Mouse (Mus musculus) G1E (cell line): ENCODE results near the gene Gm5796. TPM values are rescaled to one million over a fixed set of nuclear protein-coding genes. Genes with fewer than 3 reads are reported as not detected.
"Not testable (repeated sequence)": the region's sequence is repeated elsewhere in the genome, so short reads cannot be mapped to it uniquely, and the experiment has no call there.

Experiments used
- ATAC-seq: 2 replicates; pipeline ENCODE4 v1.8.0; 2016; ENCODE audit warnings: mild to moderate bottlenecking; ENCODE audit not compliant: insufficient number of reproducible peaks, poor library complexity, low FRiP score, severe bottlenecking; ENCODE audit errors: extremely low read depth
- DNase-seq: peaks from one replicate; pipeline ENCODE4 v3.0.0; 2012; ENCODE audit warnings: low spot score
- H3K27me3 ChIP-seq: 2 replicates; pipeline ENCODE4 v1.6.1; 2012; ENCODE audit warnings: mild to moderate bottlenecking, low read length, inconsistent platforms; ENCODE audit not compliant: insufficient read depth
- H3K36me3 ChIP-seq: replicated peaks from 2 replicates; pipeline ENCODE3; 2012; ENCODE audit warnings: mild to moderate bottlenecking, inconsistent platforms
- H3K4me1 ChIP-seq: 2 replicates; pipeline ENCODE4 v1.6.1; 2012; ENCODE audit warnings: low read depth, low read length, inconsistent platforms, mixed read lengths; ENCODE audit not compliant: insufficient read depth
- H3K4me3 ChIP-seq: 2 replicates; pipeline ENCODE4 v1.5.1; 2012; ENCODE audit warnings: low read depth, mild to moderate bottlenecking, inconsistent platforms, low read length, moderate library complexity, mixed read lengths
- H3K9me3 ChIP-seq: replicated peaks from 2 replicates; pipeline ENCODE4 v1.6.1; 2012; ENCODE audit warnings: inconsistent platforms
- polyA plus RNA-seq: library from polyadenylated mRNA; stranded (reverse); fragments of >175 nt; gene quantifications from 2 replicates; pipeline ENCODE4 v1.2.3, GENCODE M21; 2012
- total RNA-seq, 2 experiments: library from RNA; stranded (forward) in 1 of 2; stranded (reverse) in 1 of 2; fragments of 200-1000 nt in 1 of 2; fragments of >200 nt in 1 of 2; fragmentation: Nextera tagmentation in 1 of 2; gene quantifications; 2 replicates each; pipeline ENCODE4 v1.2.3; 2014 to 2017

Gm5796 gene
- not detected in 2 replicates for total RNA-seq (2014; fragmentation: Nextera tagmentation)
- 0.33 and 0.46 TPM in 2 replicates for total RNA-seq (2017)
- polyA plus RNA-seq: not detected in 2 replicates

DNA sequence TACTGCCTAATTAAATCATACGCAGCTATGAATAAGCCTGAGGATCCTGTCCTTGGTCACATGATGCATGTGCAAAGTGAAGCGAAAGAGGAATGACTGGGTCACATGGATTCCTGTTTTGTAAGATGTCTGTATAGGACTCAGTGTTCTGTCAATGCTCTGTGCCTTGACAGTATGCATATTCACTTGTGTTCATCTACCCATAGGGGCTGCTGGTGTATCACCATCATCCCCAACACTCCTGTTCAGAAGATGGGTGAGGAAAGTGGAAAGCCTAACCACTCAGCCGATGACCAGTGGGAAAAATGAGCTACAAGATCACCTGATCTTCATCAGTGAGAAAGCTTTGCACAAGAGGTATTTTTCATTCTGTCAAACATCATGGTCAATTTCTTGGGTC lies at the start of gene Gm5796:
Gene Gm5796 (plus strand): TSS at position 301 of the 400 bp plus-strand sequence.
- DNase-seq, H3K4me3 ChIP-seq, H3K9me3 ChIP-seq, H3K27me3 ChIP-seq, ATAC-seq, H3K4me1 ChIP-seq, H3K36me3 ChIP-seq: not testable (repeated sequence)

DNA sequence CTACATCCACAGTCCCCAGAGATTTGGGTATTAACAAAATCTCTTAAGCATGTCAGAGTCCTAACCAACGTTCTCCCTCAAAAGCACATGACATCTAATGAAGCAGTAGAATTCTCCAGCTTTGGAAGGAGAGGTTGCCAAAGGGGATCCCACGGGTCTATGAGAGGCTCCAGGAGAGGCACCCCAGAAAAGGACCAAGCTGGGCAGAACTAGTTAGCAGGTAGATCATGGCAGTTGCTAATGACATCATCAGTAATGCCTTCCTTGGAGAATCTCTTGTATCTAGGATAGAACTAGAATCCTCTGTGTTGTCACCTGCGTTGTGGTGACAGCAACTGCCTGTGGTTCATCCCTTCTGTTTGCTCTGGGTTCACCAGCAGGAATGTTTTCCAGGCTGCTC lies 25.6 kb upstream of the Gm5796 start, which contains the start of gene Gm3099:
Gene Gm3099 (plus strand): TSS at position 301 of the 400 bp plus-strand sequence.
- H3K36me3 ChIP-seq, H3K9me3 ChIP-seq, H3K4me3 ChIP-seq, H3K27me3 ChIP-seq, DNase-seq, H3K4me1 ChIP-seq, ATAC-seq: not testable (repeated sequence)

- not testable (repeated sequence) for H3K27me3 ChIP-seq, H3K9me3 ChIP-seq, DNase-seq, H3K36me3 ChIP-seq, H3K4me3 ChIP-seq, ATAC-seq, H3K4me1 ChIP-seq
These were observed 60.1 kb downstream of the Gm5796 start, which contains the start of gene Gm3115 for GRCm38 (mm10) chr14:4083820-4084219. Gene Gm3115, plus strand, starts transcription at chr14:4084120.

Other genes starting within 250 kb of the Gm5796 start
- gene Gm3002, start 213.9 kb upstream of the Gm5796 start, total RNA-seq (2014; fragmentation: Nextera tagmentation): not detected in 2 replicates
- gene Gm3002, start 213.9 kb upstream of the Gm5796 start, total RNA-seq (2017): 2.0 TPM in 1 of 2 replicates, not detected in the other
- not detected in 2 replicates for gene Gm3002, start 213.9 kb upstream of the Gm5796 start, polyA plus RNA-seq
- not detected in 2 replicates for gene Gm3033, start 177.7 kb upstream of the Gm5796 start, total RNA-seq (2014; fragmentation: Nextera tagmentation)
- not detected in 2 replicates for gene Gm3033, start 177.7 kb upstream of the Gm5796 start, total RNA-seq (2017)
- not detected in 2 replicates for gene Gm3033, start 177.7 kb upstream of the Gm5796 start, polyA plus RNA-seq
- not detected in 2 replicates for gene Gm2916, start 139.8 kb upstream of the Gm5796 start, total RNA-seq (2014; fragmentation: Nextera tagmentation)
- 0.11 TPM in 1 of 2 replicates, not detected in the other for gene Gm2916, start 139.8 kb upstream of the Gm5796 start, total RNA-seq (2017)
- not detected in 2 replicates for gene Gm2916, start 139.8 kb upstream of the Gm5796 start, polyA plus RNA-seq
- gene Gm3029, start 92.2 kb upstream of the Gm5796 start, total RNA-seq (2014; fragmentation: Nextera tagmentation): not detected in 2 replicates
- not detected in 2 replicates for gene Gm3029, start 92.2 kb upstream of the Gm5796 start, total RNA-seq (2017)
- not detected in 2 replicates for gene Gm3029, start 92.2 kb upstream of the Gm5796 start, polyA plus RNA-seq
- not detected in 2 replicates for gene Gm3095, start 60.4 kb upstream of the Gm5796 start, total RNA-seq (2014; fragmentation: Nextera tagmentation)
- 0.41 TPM in 1 of 2 replicates, not detected in the other for gene Gm3095, start 60.4 kb upstream of the Gm5796 start, total RNA-seq (2017)
- not detected in 2 replicates for gene Gm3095, start 60.4 kb upstream of the Gm5796 start, polyA plus RNA-seq
- gene Gm3099, start 25.5 kb upstream of the Gm5796 start, total RNA-seq (2014; fragmentation: Nextera tagmentation): not detected in 2 replicates
- gene Gm3099, start 25.5 kb upstream of the Gm5796 start, total RNA-seq (2017): not detected in 2 replicates
- not detected in 2 replicates for gene Gm3099, start 25.5 kb upstream of the Gm5796 start, polyA plus RNA-seq
- gene Gm3115, start 60.2 kb downstream of the Gm5796 start, total RNA-seq (2014; fragmentation: Nextera tagmentation): not detected in 2 replicates
- gene Gm3115, start 60.2 kb downstream of the Gm5796 start, total RNA-seq (2017): 0.17 and 0.33 TPM in 2 replicates
- gene Gm3115, start 60.2 kb downstream of the Gm5796 start, polyA plus RNA-seq: not detected in 2 replicates
- gene Gm8108, start 86.6 kb downstream of the Gm5796 start, total RNA-seq (2014; fragmentation: Nextera tagmentation): not detected in 2 replicates
- gene Gm8108, start 86.6 kb downstream of the Gm5796 start, total RNA-seq (2017): 0.16 TPM in 1 of 2 replicates, not detected in the other
- not detected in 2 replicates for gene Gm8108, start 86.6 kb downstream of the Gm5796 start, polyA plus RNA-seq
- not detected in 2 replicates for gene Gm3127, start 141.1 kb downstream of the Gm5796 start, total RNA-seq (2014; fragmentation: Nextera tagmentation)
- 0.16 TPM in 1 of 2 replicates, not detected in the other for gene Gm3127, start 141.1 kb downstream of the Gm5796 start, total RNA-seq (2017)
- not detected in 2 replicates for gene Gm3127, start 141.1 kb downstream of the Gm5796 start, polyA plus RNA-seq
- not detected in 2 replicates for gene Gm2974, start 158.6 kb downstream of the Gm5796 start, total RNA-seq (2014; fragmentation: Nextera tagmentation)
- not detected in 2 replicates for gene Gm2974, start 158.6 kb downstream of the Gm5796 start, total RNA-seq (2017)
- gene Gm2974, start 158.6 kb downstream of the Gm5796 start, polyA plus RNA-seq: not detected in 2 replicates
- not detected in 2 replicates for gene Gm3138, start 225.7 kb downstream of the Gm5796 start, total RNA-seq (2014; fragmentation: Nextera tagmentation)
- 0.11 TPM in 1 of 2 replicates, not detected in the other for gene Gm3138, start 225.7 kb downstream of the Gm5796 start, total RNA-seq (2017)
- gene Gm3138, start 225.7 kb downstream of the Gm5796 start, polyA plus RNA-seq: not detected in 2 replicates